Mouse (Mus musculus): ENCODE data around the gene Slc4a11. TPM values are rescaled to one million over a fixed set of nuclear protein-coding genes. Genes with fewer than 3 reads are reported as not detected.

Gene Slc4a11
- polyA plus RNA-seq, 2 experiments = 0.09 TPM; not detected in 1

- no peak for ATAC-seq (ENCODE audit: insufficient read depth)
Measured at GRCm38 (mm10) chr2:130685426-130685825, 11.9 kb downstream of the Slc4a11 start.

GRCm38 (mm10) chr2:130681531-130681930 is 15.8 kb downstream of the Slc4a11 start:
- H3K4me2 ChIP-seq (ENCODE audit: low read depth) = no peak overlapping the region
- WGBS (ENCODE audit: insufficient replicate concordance) = 79% methylated on average over 3 of the region's 3 CpGs
- H3K36me3 ChIP-seq (replicated peaks; ENCODE audit: control insufficient read depth, insufficient read depth, low read depth) = peaks cover 36% of the 10 kb centered on the region
- ATAC-seq (ENCODE audit: insufficient read depth) = no peak
- no peak for DNase-seq (ENCODE audit: low read depth in 3 of 3, low spot score in 3 of 3)
- H3K27me3 ChIP-seq (ENCODE audit: control insufficient read depth, insufficient read depth, low read length) = no peaks in the 10 kb centered on the region
- H3K9ac ChIP-seq (replicated peaks) = no peak overlapping the region
- no peak overlapping the region for H3K27ac ChIP-seq
- H3K9me3 ChIP-seq (ENCODE audit: control insufficient read depth, low read length) = no peaks in the 10 kb centered on the region
- no peak overlapping the region for H3K4me3 ChIP-seq (ENCODE audit: insufficient read depth in 1 of 2, low read depth in 2 of 2, low read length in 2 of 2)
- no peaks in the 10 kb centered on the region for H3K4me1 ChIP-seq (replicated peaks; ENCODE audit: control insufficient read depth in 2 of 2, insufficient read depth in 2 of 2, low read length in 1 of 2)
- TF ChIP-seq EP300 (IDR thresholded peaks at IDR 0.05; ENCODE audit: low read depth) = no peak
- TF ChIP-seq CTCF (IDR thresholded peaks at IDR 0.05; ENCODE audit: low read depth) = no peak

More at GRCm38 (mm10) chr2:130685426-130685825, 11.9 kb downstream of the Slc4a11 start:
- 81% methylated on average over 9 of the region's 9 CpGs for WGBS (ENCODE audit: insufficient replicate concordance)
- no peak overlapping the region for H3K4me2 ChIP-seq (ENCODE audit: low read depth)
- no peak for DNase-seq (ENCODE audit: low read depth in 3 of 3, low spot score in 3 of 3)
- H3K9ac ChIP-seq (replicated peaks) = no peak overlapping the region
- H3K4me3 ChIP-seq (ENCODE audit: insufficient read depth in 1 of 2, low read depth in 2 of 2, low read length in 2 of 2) = no peak overlapping the region
- H3K9me3 ChIP-seq (ENCODE audit: control insufficient read depth, low read length) = no peaks in the 10 kb centered on the region
- H3K36me3 ChIP-seq (replicated peaks; ENCODE audit: control insufficient read depth, insufficient read depth, low read depth) = peaks cover 10% of the 10 kb centered on the region
- TF ChIP-seq CTCF (IDR thresholded peaks at IDR 0.05; ENCODE audit: low read depth) = no peak
- H3K4me1 ChIP-seq (replicated peaks; ENCODE audit: control insufficient read depth in 2 of 2, insufficient read depth in 2 of 2, low read length in 1 of 2) = no peaks in the 10 kb centered on the region
- no peak overlapping the region for H3K27ac ChIP-seq
- H3K27me3 ChIP-seq (ENCODE audit: control insufficient read depth, insufficient read depth, low read length) = no peaks in the 10 kb centered on the region

GRCm38 (mm10) chr2:130679899-130680298 is 17.4 kb downstream of the Slc4a11 start:
- H3K36me3 ChIP-seq (replicated peaks; ENCODE audit: control insufficient read depth, insufficient read depth, low read depth) = peaks cover 52% of the 10 kb centered on the region
- ATAC-seq (ENCODE audit: insufficient read depth) = no peak

GRCm38 (mm10) chr2:130679154-130679553 is 18.2 kb downstream of the Slc4a11 start:
- Histone ChIP-seq H3K9ac (replicated peaks) (no peak overlapping the region), H3K27me3 (ENCODE audit: control insufficient read depth, insufficient read depth, low read length) (no peaks in the 10 kb centered on the region), H3K4me3 (ENCODE audit: insufficient read depth in 1 of 2, low read depth in 2 of 2, low read length in 2 of 2) (no peak overlapping the region), H3K9me3 (ENCODE audit: control insufficient read depth, low read length) (no peaks in the 10 kb centered on the region), H3K4me1 (replicated peaks; ENCODE audit: control insufficient read depth in 2 of 2, insufficient read depth in 2 of 2, low read length in 1 of 2) (no peaks in the 10 kb centered on the region), H3K27ac (no peak overlapping the region), H3K36me3 (replicated peaks; ENCODE audit: control insufficient read depth, insufficient read depth, low read depth) (peaks cover 56% of the 10 kb centered on the region), H3K4me2 (ENCODE audit: low read depth) (no peak overlapping the region)
- WGBS (ENCODE audit: insufficient replicate concordance) = 87% methylated on average over 12 of the region's 12 CpGs
- TF ChIP-seq CTCF (IDR thresholded peaks at IDR 0.05; ENCODE audit: low read depth) = no peak
- TF ChIP-seq EP300 (IDR thresholded peaks at IDR 0.05; ENCODE audit: low read depth) = no peak
- DNase-seq (ENCODE audit: low read depth in 3 of 3, low spot score in 3 of 3) (no peak), ATAC-seq (ENCODE audit: insufficient read depth) (no peak)

More at GRCm38 (mm10) chr2:130679899-130680298, 17.4 kb downstream of the Slc4a11 start:
- Histone ChIP-seq H3K9me3 (ENCODE audit: control insufficient read depth, low read length) (no peaks in the 10 kb centered on the region), H3K4me1 (replicated peaks; ENCODE audit: control insufficient read depth in 2 of 2, insufficient read depth in 2 of 2, low read length in 1 of 2) (no peaks in the 10 kb centered on the region), H3K4me3 (ENCODE audit: insufficient read depth in 1 of 2, low read depth in 2 of 2, low read length in 2 of 2) (no peak overlapping the region), H3K4me2 (ENCODE audit: low read depth) (no peak overlapping the region), H3K27me3 (ENCODE audit: control insufficient read depth, insufficient read depth, low read length) (no peaks in the 10 kb centered on the region), H3K27ac (no peak overlapping the region), H3K9ac (replicated peaks) (no peak overlapping the region)
- DNase-seq (ENCODE audit: low read depth in 3 of 3, low spot score in 3 of 3) = no peak
- WGBS (ENCODE audit: insufficient replicate concordance) = 84% methylated on average over 6 of the region's 6 CpGs
- no peak for TF ChIP-seq EP300 (IDR thresholded peaks at IDR 0.05; ENCODE audit: low read depth)
- TF ChIP-seq CTCF (IDR thresholded peaks at IDR 0.05; ENCODE audit: low read depth) = no peak

GRCm38 (mm10) chr2:130677211-130677610 is 20.1 kb downstream of the Slc4a11 start:
- DNase-seq (ENCODE audit: low read depth in 3 of 3, low spot score in 3 of 3) = no peak
- WGBS (ENCODE audit: insufficient replicate concordance) = 78% methylated on average over 10 of the region's 10 CpGs
- Histone ChIP-seq H3K4me1 (replicated peaks; ENCODE audit: control insufficient read depth in 2 of 2, insufficient read depth in 2 of 2, low read length in 1 of 2) (no peaks in the 10 kb centered on the region), H3K9ac (replicated peaks) (no peak overlapping the region), H3K27me3 (ENCODE audit: control insufficient read depth, insufficient read depth, low read length) (no peaks in the 10 kb centered on the region), H3K4me2 (ENCODE audit: low read depth) (no peak overlapping the region), H3K4me3 (ENCODE audit: insufficient read depth in 1 of 2, low read depth in 2 of 2, low read length in 2 of 2) (no peak overlapping the region), H3K27ac (no peak overlapping the region), H3K9me3 (ENCODE audit: control insufficient read depth, low read length) (no peaks in the 10 kb centered on the region), H3K36me3 (replicated peaks; ENCODE audit: control insufficient read depth, insufficient read depth, low read depth) (peaks cover 73% of the 10 kb centered on the region)
- TF ChIP-seq CTCF (IDR thresholded peaks at IDR 0.05; ENCODE audit: low read depth) = no peak
- ATAC-seq (ENCODE audit: insufficient read depth) = no peak

Measured in liver, embryonic 14.5 days (tissue).